Mouse (Mus musculus): Measurements from ENCODE around the gene Mob3c.

DNA sequence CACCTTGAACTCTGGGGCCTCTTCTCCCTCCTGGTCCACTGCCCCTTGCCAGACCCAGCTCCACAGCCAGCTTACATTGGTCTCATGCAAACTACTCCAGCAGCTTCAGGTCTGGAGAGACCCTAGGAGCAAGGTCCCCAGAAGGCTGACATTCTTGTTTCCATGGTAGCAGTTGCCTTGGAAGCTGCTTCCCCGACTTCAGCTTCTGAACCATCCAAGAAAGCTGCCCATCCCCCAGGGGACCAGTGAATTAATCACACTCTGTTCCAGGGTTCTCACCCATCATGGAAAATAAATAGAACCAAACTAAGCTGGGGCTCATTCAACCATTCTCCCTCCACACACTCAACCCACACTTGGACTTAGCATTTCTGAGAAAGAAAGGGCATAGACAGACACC lies 53.3 kb downstream of the Mob3c start:
- TF ChIP-seq ZC3H11A (IDR thresholded peaks at IDR 0.05; ENCODE audit: borderline replicate concordance, low read depth, low read length) (no peak), CHD2 (IDR thresholded peaks at IDR 0.05; ENCODE audit: low read depth, low read length) (no peak), ZNF384 (IDR thresholded peaks at IDR 0.05; ENCODE audit: low read depth, low read length) (no peak)
